Mouse (Mus musculus) retina, postnatal 1 day (tissue): ENCODE measurements around the gene Asns.

Experiments
- DNase-seq: peaks from one replicate; pipeline ENCODE4 v3.0.0-alpha.2; 2012

Gene Asns

DNA sequence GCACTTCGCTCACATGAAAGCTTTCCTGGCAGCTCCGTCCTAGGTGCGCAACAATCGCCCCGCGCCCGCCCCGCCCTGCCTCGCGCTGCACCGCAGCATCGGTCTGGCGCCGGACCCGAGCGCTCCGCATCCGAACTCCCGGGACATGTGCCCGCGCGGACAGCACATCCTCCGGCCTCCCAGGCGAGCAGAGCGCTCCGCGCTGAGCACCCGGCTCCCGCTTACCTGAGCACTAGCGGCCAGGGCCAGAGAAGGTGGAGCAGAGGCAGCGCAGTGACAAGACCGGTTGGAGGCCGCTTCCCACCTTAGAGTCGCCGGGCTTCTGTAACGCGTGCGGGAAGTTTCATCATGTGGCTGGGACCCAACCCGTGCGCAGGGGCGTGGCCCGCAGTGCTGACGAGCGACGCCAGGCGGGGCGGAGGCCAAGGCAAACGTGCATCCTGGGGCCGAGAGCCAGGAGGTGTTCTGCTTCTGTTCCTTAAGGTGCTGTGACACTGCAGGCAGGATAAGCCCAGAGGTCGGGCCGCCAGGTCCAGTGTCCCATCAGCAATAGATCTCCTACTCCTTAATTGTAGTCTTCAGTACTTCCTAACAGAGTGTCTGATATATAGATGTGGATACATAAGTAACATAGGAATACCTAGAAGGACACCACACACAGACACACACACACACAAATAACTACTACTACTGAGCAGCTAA, at the start of gene Asns:
Asns (minus strand) TSS at position 371 of the 702 bp plus-strand sequence.
- peak; percentile 85 for DNase-seq

DNA sequence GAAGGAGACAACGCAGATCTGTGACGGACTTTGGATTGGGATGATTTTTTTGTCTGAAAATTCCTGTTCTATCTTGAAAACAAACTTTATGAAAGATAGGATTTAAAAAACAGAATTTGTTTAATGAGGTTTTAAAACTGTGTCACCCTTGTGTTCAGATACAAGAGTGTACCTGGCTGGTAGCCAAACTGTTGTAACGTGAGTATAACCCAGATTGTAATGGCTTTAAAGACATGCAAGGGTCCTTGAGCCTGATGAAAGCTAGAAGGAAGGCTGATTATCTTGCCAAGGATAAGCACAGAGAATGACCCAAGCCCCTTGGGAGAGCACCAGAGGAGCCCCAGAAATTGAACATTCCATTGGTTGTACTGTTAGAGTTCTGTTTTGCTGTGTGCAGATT, 48.7 kb upstream of the Asns start:
- DNase-seq, result no peak

DNA sequence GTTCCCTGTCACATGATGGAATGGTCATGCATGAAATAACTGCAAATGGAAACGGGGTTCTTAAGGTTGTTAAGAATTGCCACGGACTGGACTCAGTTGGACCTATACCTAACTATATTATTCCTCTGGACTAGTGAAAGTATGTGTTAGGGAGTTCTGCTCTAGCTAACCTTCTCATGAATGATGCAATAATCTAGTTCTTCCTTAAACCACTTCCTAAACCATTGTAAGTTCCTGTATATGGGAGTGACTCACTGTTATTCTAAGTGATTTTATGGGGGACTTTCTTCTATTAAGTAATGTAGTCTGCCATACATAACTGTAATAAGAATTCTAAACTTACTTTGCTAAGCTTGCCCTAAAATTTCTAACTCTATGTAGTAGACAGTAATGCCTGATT, 44.8 kb upstream of the Asns start:
- no peak for DNase-seq

DNA sequence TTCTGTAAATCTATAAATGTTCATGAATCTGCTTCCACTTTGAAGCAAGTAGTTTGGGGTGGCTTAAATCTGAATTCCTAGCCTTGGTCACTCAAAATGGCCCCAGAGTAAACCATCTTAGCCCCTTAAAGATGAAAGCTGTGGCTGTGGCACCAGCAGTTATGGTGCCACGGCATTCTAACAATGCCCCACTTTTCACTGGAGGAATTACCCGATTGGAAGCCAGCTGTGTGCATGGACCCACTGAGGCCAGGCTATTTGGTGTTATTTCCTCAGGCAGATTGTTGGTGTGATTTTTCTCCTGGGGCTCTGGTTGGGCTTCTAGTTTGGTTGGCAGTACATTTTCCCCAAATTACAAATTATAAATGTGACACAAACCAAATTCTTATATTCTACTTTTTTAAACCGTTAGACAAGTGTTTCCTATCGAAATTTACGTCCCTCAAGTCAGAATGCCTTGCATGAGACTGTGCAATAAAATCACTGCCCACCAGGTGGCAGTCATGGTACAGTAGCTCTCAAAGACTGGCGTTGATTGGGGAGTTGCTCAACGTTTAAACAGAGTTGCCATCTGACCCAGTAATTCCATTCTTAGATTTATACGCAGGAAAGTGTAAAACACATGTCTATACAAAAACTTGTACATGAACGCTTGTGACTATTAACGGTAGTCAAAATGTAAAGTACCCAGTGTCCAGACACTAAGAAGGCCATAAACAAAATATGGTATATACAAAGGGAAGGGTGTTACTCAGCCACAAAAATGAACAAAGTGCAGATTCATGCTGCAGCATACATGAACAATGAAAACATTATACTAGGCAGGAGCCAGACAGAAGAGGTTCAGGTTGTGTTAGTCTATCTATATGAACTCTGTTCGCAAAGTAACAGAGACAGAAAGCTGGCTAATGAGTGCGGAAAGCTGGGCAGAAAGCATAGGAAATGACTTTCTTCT, 40.0 kb upstream of the Asns start:
- DNase-seq, result peak; percentile 83

DNA sequence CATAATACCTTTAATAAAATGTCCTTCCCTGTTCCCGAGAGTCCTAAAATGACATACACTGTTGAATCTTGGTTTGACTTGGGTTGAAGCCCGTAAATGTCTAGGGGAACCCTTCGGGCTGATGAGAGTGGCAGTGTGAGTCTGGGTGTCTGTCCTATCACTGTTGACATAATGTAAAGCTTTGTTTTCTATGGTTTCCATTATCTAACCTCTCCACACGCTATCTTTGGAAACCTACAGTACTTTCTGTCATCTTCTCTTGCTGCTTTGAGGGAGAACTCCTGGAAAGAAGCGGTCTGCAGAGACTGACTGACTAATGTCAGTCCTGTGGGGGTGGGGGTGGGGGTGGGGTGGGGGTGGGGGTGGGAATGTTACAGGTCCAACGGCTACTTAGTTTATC, 39.0 kb upstream of the Asns start:
- DNase-seq, result no peak

DNA sequence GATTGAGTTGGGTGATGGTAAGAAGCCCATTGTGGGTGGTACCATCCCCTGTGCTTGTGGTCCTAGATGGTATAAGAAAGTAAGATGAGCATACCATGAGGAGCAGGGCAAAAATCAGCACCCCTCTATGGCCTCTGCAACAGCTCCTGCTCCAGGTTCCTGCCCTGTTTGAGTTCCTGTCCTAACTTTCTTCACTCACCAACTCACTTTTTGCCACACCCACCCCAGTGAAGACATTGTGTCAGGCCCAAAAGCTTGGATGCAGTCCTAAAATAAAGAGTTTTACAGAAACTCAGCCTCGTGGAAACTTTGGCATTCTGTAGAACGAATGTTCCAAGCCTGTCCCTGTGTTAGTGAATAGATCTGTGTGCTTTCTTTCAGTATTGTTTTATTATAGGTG, 36.1 kb upstream of the Asns start:
- DNase-seq, result no peak

DNA sequence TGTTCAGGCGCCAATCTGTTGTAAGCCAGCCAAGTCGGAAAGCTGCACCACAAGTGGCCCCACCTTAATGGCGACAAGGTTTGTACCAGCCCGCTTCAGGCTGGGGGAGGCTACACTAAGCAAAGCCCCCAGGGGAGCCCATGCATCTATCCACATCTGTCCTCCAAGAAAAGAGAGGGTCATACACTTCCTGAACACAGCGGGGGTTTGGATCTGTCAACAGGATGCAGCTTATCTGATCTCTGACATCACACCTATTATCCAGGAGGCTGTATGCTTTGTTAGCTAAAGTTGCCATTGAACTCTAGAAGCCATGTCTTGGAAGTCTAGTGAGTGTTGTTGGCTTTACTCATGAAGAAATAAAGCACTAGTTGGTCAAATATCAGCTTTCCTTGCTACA, 35.2 kb upstream of the Asns start:
- no peak for DNase-seq

DNA sequence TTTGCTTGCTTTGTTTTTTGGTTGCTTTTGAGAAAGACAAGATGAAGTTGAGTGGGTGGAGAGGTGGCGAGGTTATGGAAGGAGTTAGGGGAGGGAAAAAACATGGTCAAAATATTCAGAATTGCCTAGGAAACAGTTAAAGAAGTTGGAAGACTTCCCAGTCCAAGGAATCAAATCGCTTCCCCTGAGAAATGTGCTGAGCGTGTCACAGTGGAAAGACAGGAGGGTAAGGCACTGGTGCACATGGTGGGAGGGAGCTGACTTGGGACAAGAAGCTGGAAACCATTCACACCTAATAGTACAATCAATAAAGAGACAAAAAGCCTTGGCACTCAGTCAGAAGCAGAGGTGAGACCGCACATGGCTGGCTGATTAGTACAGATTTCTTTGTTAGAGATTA, 23.2 kb upstream of the Asns start:
- DNase-seq, result no peak

DNA sequence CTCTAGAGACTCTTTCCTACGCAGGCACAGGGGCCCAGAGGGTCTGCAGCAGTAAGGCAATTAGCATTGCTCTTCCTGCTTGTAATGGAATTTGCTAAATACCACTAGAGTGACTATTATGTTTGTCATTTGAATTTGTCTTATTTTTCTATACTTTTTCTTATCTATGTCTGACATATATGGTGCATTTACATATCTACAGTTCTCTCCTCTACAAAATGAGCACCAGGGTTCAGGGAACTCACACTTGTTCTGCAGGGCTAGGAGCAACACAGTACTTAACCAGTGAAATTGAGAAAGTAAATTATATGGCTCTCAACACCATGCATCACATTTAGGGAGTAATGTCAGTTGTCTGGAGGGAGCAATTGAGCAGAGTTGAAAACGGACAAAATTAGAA, 21.2 kb upstream of the Asns start:
- no peak for DNase-seq

DNA sequence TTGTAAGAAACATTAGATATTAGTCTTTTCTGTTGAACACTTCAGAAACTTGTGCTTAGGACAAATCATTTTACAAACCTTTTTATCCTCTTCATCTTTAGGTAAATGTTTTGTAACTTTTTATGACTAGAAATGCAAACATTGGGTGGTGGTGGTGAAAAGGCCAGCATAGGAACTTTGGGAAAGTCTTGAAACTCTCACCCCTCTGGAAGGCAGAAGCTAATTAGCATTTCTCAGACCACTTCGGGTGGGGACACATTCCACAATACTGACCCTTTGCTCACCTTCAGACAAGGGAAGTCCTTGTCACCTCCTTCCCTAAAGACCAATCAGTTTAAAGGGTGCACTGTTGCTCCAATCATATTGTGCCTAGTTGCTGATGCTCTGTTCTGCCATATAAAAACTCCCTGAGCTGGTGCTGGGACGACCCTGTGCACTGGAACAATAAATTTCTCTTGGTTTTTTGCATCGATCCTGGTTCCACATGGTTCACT, 18.8 kb upstream of the Asns start:
- DNase-seq, result no peak

DNA sequence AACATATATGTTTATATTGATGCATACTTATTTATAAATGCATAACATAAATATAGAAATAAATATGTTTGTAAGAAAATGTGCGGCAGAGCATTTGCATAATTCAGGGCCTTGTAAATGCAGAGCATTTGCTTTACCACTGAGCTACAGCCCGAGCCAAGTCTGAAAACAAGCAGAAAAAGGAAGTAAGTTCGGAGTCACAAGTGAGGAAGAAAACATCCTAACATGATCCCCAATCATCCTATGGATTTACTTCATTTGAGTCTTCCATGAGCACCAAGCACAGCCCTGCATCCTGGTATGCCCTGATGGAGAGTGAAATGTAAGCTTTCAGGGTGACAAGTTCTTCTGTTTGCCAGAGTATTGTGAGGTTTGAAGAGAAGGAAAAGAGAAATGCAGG, 15.2 kb upstream of the Asns start:
- DNase-seq, result no peak

DNA sequence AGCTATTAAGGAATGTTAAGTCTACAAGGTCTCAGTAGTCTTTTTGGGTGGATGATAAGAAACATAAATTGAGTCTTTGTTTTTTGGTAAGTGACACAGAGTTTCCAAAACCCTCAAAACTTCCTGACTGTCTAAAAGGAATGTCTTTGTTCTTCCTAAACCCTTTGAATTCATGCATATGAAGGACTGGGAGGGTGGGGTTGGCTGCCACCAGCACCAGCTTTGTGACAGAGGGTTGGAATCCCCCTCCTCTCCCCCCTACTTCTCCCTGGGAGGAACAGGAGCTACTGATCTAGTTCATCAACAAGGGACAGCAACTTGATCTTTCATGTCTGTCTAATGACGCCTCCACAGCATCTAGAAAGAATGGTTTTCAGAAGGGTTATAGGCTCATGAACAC, 13.7 kb upstream of the Asns start:
- DNase-seq, result no peak

DNA sequence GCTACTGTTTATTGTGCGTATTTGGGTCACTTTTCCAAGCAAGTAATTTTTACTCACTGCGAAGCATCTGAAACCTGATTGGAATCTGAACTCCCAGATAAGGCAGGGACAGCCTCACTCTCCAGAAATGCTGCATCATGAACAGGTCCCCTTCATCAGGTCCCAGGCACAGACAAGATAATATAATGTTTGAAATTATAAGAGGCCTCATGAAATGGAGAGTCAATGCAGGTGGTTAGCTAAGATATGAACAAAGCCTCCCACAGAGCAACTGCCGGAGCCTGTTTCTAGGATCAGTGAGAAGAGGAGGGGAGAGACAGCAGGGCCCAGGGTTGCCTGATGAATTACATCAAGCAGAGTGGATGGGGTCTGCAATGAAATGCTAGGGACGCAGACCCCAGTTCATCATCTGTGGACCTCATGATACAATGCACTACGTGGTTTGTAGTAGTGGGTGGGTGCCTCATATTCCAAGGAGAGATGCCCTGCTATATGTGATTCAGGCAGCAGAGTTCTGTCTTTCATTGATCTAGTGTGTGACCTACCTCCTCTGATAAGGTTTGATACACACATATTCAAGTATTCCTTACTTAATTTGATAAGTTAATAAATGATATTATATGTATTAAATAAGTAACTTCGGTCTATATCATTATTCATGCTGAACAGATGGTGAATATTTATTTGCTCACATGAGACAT, 5.1 kb upstream of the Asns start:
- no peak for DNase-seq

DNA sequence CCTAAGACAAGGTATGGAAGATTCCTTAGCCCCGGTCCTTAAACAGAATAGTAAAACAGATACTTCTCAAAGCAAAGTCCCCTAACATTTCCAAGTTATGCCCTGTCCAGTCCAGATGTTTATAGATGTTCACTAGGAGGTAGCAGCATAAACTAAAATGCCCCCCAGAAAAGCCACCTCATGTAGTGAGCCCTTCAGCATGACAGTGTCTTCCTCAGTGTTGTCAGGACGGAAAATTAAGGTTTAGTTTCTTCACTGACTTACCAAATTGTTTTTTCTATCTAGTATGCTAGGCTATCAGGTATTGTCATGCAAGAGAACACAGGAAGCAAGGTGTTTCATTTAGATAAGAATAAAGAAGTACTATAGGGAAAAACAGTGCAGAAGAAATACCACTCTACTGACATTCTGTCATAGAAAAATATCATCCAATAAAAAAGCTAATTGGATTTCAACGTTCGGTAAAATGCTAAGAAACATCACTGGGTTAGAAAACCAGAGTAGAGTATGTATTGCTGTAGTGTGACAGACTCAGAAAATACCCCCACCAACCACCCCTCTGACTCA, 4.1 kb upstream of the Asns start:
- no peak for DNase-seq

DNA sequence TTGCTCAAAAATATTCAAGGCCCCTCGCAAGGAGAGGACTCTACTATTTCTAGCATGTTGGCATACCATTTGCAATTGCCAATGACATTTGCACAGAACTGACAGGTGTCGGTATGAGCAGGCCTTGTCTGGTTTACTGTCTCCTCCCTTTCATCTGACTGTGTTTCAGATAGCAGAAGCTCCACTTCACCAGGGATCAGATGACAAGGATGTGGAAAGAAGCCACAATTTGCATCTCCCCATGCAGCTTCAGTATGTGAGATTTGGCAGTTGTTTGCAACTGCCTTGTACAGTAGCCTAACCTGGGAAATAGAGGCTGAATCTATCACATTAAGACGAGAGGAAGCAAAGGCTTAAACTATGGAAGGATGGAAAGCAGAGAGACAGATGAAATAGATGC, 3.6 kb upstream of the Asns start:
- no peak for DNase-seq

DNA sequence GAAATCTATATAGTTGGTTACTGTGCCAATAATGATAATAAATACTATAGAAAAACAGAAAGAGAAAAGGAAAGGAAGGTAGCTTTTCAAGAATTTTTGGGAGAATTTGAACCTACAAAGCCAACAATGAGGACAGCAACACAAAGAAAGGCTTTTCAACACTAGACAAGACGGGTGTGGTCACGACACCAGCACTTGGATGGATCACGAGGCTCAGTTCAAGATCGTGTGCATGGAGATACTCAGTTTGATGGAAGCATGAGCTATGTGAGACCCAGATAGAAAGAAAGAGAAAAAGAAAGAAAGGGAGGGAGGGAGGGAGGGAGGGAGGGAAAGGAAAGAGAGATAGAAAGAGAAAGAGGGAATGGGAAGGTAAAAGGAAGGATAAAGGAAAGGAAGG, 2.8 kb upstream of the Asns start:
- no peak for DNase-seq

DNA sequence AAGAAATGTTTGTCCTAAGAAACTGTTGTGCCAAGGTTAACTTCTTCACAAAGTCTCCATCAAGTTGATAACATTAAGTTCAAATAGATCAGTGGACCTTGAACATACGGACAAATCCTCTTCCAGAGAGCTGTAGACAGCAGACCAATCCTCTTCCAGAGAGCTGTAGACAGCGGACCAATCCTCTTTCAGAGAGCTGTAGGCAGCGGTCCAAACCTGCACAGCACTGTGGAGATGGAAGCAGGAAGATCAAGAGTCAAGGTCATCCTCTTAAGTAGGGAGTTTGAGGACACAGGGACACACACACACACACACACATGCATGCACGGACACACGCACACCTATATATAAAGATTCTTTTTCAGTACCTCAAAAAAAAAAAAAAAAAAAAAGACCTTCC, 612 bp upstream of the Asns start:
- DNase-seq, result peak; percentile 25

DNA sequence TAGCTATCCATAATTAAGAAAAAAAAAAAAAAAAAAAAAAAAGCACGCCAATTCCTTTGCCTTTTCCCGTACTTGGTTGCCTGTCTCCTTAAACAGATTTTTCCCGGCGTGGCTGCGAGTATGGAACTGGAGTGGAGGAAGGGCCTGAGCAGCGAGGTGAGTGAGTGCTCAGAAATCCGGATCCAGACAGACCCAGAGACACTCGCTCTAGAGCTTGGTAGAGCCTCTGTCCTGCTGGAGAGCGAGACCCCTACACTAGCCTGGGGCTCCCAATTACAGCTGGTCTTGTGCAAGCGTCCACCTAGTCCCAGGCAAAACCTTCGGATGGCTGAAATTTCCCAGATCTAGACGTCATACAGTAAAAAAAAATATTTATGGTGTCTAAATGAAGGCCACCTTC, 603 bp downstream of the Asns start:
- DNase-seq, result peak; percentile 54

DNA sequence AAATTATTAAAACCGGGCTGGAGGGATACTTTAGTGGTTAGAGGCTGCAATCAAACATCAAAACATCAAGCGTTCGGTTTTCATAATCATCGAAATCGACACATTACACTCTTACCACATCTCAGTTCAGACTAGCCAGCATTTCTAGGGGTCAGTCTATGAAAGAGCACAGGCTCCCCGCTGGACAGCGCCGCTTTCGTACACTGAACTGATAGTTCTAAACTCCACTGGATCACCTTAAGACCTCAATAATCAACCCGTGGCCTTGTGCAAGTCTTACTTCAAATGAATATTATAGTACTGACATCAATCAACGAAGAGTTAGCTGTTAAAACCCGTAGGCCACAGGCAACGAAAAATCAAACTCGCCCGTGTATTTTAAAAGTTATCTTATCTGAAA, 1.0 kb downstream of the Asns start:
- no peak for DNase-seq

DNA sequence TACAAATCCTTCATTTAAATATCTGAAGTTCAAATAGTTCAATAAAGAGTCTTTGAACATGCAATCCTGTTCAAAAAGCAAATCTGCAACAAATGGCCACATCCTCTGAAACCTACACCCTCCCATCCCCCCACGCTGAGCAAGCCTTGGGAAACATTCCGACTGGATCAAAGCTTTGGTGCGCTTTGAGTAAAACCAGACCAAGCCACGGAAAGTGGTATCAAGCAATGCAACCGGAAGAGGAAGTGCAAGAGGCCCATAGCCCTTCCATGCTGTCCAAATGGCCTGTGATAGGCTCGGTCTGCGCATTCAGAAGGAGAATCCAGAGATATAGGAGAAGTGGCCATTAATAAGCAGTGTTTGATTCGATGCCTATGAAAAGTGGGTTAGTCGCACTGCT, 2.6 kb downstream of the Asns start:
- DNase-seq, result no peak

DNA sequence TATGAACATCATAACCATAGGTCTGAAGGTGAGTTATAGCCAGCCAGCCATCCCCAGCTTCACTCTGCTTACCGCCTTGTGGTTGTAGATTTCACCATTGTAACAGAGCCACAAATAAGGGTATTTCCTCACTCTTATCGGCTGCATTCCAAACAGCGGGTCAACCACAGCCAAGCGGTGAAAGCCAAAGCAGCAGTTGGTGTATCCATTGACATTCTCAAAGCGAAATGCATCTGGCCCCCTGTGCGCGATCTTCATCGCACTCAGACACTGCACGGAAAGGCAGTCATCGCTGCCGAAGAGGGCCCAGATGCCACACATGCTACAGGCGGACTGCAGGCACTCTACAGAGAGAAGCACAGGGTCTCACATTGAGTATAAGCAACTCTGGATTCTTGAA, 3.9 kb downstream of the Asns start:
- DNase-seq, result no peak

DNA sequence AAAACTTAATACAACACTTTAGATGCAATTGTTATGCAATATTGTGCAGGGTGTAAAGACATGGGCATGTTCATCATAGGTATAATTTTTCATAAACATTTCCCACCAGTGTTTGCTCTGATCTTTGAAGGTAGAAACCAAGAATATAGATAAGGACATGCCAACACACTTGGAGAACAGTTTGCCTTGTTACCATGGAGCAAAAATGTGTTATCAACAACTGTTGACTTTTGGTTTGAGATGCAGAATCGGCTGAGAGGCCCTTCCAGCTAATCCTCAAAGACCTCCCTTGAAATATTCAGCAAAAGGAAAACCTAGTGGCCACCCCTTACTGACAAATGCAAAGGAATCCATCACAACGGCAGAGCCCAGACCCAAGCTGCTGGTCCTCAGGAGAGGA, 7.0 kb downstream of the Asns start:
- no peak for DNase-seq

DNA sequence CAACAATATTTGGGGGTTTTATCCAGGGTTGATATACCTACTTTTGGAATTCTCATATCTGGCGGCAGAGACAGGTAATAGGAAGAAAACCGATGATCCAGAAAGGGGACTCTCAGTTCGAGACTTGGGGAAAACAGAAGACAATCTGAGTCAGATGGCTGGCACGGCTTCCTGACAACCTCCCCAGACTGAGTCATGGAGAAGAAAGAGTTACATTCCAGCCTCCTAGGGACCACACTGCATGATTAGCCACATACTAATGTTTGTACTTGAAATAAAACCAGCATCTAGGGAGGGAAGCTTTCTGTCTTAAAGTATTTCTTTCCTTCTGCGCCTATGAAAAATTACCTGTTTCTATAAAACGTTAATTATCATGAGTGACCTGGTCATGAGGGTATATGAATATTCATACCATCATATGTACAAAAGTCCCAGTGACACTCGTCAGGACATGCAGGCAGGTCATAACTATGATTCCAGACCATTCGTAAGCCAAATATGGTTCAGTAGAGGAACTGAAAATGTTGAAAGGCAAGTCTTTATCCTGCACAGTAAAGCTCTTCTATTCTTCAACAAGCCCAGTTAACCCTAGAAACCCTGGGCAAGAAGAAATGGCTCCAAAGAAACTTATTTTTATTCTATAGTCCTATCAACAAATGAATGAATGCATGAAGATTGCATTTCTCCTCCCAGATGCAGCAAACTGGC, 16.7 kb downstream of the Asns start:
- no peak for DNase-seq
